Mouse (Mus musculus): ENCODE measurements around the gene Gm21454.
"Not testable (repeated sequence)": the region's sequence is repeated elsewhere in the genome, so short reads cannot be mapped to it uniquely, and the experiment has no call there.

Gene Gm21454

DNA sequence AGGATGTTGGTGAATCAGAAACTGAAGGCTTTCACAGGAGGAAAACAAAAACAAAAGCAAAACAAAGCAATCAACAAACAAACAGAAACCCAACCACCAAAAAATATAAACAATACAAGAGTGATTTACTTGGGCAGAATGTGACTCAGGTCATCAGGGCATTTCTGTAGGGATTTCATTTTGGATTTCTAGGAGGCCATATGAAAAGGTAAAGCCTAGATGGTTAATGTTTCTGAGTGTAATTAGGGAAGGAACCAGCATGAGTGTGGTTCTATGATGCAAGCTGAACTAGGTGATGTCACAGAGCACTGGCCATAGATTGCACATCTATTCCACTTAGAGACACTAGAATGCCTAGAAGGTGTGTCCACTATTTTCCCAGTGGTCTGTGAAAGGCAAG, at the start of gene Gm21454, which contains the start of gene Gm21440:
Gene Gm21454, plus strand, starts transcription at position 352 of the 400 bp plus-strand sequence.
Gene Gm21440, plus strand, starts transcription at position 301 of the 400 bp plus-strand sequence.
- not testable (repeated sequence) for DNase-seq (ENCODE audit: low spot score)

DNA sequence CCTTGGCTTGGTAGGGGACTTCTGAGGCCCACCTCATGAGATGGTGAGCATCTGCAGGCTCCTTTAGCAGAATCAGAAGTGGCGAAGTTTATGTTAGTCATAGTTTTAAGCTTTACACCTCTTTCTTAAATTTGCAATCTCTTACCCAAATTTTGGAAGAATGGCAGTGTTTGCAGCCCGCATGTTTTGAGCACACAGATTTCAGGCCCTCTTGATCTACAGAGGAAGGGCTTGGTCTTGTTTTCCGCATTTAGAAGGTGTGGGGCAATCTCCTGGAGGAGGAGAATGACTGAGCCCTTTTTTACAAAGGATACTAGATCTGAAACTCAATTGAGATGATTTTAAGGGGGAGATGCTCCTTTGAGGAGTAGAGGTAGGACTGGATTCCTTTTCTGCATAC, 28.4 kb upstream of the Gm21454 start, which contains the start of gene Gm21828:
Gene Gm21828, minus strand, starts transcription at position 101 of the 400 bp plus-strand sequence.
- not testable (repeated sequence) for DNase-seq (ENCODE audit: low spot score)

DNA sequence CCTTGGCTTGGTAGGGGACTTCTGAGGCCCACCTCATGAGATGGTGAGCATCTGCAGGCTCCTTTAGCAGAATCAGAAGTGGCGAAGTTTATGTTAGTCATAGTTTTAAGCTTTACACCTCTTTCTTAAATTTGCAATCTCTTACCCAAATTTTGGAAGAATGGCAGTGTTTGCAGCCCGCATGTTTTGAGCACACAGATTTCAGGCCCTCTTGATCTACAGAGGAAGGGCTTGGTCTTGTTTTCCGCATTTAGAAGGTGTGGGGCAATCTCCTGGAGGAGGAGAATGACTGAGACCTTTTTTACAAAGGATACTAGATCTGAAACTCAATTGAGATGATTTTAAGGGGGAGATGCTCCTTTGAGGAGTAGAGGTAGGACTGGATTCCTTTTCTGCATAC, 96.7 kb downstream of the Gm21454 start, which contains the start of gene Gm21725:
Gene Gm21725, minus strand, starts transcription at position 101 of the 400 bp plus-strand sequence.
- not testable (repeated sequence) for DNase-seq (ENCODE audit: low spot score)

All from embryo, embryonic 10 days (tissue).